Mouse (Mus musculus) erythroid progenitor cell, adult 5-6 weeks (primary cell): Measurements from ENCODE around the gene Nrde2. TPM values are rescaled to one million over a fixed set of nuclear protein-coding genes. Genes with fewer than 3 reads are reported as not detected.
"Not testable (repeated sequence)": the region's sequence is repeated elsewhere in the genome, so short reads cannot be mapped to it uniquely, and the experiment has no call there.

Experiments
- ATAC-seq: replicated peaks from 2 replicates; pipeline ENCODE4 v1.8.0; 2016; ENCODE audit warnings: moderate number of reproducible peaks, mild to moderate bottlenecking, moderate TSS enrichment, inconsistent platforms; ENCODE audit not compliant: poor library complexity, low FRiP score, severe bottlenecking
- total RNA-seq, 2 experiments: library from RNA; stranded (forward) in 1 of 2; stranded (reverse) in 1 of 2; fragments of 150-400 nt in 1 of 2; fragments of 186-747, 209-891 nt in 1 of 2; gene quantifications; 2 replicates each; pipeline versions ENCODE4 v1.2.3 to v1.2.4; 2015 to 2017; ENCODE audit warnings: low replicate concordance in 2 of 2

Gene Nrde2
- total RNA-seq (2015; ENCODE audit: low replicate concordance) (1.4 and 10.1 TPM in 2 replicates), total RNA-seq (2017; ENCODE audit: low replicate concordance) (4.8 and 11.3 TPM in 2 replicates)

DNA sequence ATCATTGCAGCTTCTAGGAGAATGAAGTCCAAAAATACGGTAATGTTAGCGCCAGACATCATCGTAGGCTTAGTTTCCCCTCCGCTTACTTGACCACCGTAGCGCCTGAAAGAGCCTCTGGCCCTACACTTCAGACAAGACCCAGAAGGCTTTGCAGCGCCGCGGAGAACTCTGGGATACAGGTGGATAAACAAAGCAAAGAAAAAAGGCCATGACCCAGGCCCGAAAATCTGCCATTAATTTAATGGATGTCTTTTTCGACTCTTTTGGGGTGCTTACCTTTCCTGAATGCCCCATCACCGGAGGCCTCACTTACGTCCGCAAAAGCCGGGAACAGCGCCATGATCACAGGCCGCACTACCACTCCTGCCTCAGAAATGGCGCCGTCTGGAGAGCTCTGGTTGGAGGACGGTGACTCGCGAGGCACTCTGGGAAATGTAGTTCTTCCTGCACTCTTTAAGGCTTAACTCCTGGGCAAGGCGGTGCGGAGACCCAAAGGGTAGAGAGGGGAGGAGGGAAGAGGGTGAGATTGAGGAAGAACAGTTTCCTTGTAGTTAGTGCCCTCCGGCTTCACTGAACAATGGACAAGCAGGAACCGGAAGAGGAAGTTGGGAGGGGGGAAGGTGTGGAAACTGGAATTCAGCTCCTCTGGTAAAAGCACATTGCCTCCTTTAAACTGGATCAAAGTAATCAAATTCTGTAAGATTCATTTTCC, at the start of gene Nrde2:
Gene Nrde2, minus strand, starts transcription at position 393 of the 715 bp plus-strand sequence.
- ATAC-seq: peak; percentile 100

DNA sequence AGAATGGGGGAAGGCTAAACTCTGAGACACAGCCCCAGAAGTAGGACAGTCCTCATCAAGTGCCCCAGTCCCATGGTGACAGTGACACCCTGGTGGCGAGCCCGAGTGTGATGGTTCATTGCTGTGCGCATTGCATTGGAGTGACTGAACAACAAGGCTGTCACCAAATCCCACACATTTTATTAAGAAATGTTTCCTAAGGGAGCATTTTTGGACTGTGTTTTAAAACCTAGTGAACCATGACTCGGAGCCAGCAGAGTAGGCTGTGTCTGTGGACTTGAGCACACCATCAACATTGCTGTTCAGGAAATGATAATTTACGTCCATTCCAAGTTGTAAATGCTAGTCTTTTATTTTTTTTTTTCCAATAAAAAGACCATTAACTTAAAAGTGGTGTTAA, 47.5 kb upstream of the Nrde2 start:
- no peak for ATAC-seq

DNA sequence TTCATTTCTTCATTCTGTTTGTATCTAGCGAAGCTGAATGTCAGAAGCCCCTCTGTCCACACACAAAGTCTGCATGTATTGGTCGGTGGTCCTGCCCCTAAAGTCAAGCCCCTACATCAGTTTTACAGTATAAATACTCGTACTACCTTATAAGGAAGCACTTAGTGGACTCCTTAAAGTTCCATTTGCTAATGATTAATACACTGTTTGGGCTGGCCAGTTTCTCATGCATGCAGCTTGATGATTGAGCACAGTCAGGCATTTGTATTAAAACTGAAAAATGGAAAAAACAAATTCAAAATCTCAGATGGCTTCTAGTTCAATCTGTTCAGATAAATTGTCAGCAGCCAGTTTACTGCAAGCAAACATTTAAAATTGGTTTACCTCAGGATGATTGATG, 47.1 kb upstream of the Nrde2 start:
- no peak for ATAC-seq

DNA sequence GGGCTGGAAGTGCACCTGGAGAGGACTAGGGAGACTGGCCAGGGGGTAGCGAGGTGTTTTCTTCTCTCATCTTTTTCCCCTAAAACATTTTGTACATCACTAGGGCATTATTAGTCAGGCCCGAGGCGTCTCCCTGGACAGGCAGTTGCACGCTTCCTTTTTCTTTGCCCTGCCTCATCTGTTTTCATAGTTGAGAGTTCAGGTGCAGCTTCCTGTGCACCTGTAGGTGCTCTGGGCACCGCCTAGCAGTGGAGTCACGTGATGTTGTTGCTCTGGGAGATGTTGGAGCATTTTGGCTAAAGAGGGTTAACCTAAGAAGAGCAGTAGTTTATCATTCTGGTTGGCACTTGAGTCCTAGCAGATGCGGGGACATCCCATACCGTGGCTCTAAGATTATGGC, 45.7 kb upstream of the Nrde2 start:
- ATAC-seq: no peak

DNA sequence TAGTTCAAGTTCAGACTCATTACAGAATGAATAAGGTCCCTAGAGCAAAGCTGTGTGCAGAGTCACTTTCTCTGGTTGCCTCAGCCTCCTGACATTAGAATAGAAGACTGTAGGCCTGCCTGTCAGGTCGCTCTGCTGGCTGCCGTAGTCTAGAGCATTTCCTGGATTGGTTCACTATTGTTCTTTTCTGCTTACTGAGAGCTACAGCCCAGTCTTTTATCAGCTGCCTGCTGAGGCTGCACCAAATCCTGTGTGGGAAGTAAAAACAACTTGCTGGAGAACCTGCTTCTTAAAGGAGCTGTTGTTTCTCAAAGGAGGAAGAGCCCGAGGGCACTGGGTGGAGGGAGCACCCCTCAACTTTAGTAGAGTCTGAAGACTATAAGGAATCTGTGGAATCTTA, 44.3 kb upstream of the Nrde2 start:
- ATAC-seq: no peak

DNA sequence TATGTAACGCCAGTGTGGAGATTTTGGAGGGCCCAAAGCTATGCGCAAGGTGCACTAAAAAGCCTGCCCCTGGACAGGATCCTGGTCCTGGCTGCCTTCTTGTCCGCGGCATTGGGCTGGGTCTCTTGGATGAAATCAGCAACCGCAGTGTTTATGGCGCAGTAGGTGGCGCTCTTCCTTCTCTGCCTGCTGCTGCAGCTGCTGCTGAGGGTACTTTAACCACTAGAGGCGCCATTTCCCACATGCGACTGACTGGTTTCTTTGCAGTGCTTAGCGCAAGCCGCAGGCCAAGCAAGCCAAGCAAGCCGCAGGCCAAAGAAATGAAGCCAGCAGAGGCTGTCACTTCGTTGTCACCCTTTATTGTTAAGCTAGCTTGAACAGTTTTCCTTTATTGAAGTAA, 42.4 kb upstream of the Nrde2 start:
- peak; percentile 77 for ATAC-seq

DNA sequence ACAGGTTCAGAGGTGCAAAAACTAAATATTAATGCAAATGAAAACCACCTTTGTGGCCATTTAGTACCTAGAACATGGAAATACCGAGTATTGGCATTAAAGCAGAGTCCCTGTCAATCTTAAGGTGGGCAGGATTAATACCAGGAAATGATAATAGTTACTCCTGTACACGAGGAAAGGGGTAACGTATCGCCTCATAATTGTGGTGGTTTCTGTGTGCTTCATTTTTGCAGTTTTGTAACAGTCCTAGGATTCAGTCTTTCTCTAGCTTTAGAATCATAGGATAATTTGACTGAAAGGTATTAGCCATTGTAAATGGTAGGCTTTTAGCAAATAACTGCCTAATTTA, 41.9 kb upstream of the Nrde2 start:
- no peak for ATAC-seq

DNA sequence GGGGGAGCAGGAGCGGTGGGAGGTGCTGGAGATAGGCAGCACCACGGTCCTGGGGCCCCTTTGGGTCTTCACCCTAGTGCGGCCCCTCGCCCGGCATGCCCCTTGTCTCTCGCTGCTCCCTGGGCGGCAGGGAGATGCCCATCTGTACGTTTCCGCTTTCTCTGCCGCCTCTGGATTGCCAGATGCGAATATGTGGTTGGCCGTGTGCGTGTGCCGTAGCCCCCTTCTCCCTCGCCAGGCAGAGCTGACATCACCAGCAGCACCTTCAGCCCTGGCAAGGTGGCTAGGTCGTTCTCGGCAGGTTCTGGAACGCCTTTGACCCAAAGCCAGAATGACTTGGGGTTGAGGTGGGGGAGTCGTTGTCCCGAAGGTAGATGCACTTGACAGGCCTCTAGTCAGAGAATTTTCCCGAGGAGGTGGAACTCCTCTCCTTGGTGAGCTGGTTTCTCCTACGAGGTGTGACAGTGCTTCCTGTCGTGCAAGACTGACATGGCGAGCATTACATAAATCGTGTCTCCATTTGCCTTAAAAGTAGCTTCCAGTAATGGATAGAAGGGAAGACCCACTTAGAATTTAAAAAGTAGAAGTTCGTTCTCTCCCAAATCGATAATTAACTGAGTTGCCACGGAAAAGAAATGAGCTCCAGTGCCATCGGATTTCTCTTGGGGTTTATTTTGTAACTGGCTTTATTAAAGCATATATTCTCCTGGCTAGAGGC, 41.4 kb upstream of the Nrde2 start:
- ATAC-seq: peak; percentile 20

DNA sequence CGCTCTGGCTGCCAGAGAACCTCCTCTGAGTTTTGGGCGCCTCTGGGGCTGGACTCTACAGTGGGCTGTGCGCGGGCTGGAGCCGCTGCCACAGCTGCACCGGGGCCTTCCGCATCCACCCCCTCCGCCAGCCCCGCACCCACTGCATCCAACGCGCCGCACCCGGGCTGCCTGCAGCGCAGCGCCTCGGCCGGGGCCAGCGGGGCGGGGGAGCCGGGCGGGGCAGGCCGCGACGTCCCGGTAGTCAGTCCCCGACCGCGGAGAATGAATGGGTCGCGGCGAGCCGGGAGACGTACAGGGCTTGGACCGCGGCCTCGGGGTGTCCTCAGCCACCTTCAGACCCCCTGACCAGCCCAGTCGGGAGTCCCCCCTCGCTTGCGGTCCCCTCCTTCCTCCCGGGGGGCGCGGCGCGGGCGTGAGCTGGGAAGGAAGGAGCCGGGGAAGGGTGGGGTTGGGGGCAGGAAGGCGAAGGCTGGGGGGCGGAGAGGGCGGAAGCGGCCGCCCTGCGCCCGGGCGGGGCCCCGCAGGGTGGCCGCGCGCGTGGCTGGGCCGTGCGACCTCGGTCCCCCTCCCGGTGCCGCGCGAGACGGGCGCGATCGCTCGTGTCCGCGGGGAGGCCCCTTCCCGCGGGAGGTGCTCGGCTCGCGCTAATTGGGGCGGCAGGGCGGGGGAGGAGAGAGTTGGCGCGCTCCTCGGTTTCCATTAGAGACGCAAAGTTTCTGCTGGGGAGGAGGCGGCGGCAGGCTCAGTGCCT, 40.6 kb upstream of the Nrde2 start:
- peak; percentile 27 for ATAC-seq

DNA sequence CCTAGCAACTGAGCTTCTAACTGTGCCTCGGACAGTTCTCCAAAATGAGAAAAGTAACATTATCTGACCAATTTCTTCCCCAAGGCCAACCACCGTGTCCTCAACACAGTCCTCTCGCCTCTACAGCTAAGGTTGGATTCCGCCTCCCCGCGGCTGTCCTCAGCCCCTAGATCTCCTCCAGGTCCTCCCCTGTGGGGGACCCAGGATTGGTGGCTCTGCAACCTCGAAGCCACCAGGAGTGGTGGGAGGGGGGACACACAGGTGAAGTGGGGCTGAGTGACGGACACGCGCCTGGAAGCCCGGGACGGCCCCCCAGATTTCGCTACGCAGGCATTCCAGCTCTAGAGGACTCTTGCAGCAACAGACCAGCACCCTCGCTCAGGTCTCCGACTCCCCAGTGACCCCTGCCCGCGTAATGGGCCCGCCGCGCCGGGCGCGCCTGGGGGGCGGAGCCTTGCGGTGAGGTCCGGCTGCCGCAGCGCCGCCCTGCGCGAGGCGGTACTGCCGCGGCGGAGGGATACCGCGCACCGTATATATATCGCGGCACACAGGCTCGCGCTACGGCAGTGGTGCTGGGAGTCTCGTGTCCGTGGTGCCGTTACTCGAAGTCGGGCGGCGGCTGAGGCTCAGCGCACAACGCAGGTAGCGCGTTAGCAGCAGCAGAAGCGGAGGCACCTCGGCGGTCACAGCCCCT, 39.7 kb upstream of the Nrde2 start, which contains the start of gene Calm1:
Gene Calm1, plus strand, starts transcription at position 469 of the 694 bp plus-strand sequence.
- ATAC-seq: peak; percentile 73

DNA sequence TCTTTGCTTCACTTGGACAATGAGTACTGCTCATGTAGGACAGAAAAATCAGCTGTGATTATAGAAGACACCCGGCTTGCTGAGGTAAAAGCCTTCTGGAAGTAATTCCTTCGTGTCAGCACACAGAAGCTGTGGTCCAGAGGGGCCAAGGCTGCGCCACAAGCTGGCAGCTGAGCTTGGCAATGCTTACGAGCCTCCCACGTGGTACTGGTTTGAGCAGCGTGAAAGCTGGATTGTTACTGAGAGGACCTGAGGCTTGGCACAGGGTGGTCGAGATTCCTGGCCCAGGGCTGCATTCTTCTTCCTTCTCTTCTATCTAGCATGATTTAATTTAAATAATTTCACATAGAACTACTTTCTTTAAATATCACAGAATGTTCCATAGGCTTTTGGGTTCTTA, 37.3 kb upstream of the Nrde2 start:
- no peak for ATAC-seq

DNA sequence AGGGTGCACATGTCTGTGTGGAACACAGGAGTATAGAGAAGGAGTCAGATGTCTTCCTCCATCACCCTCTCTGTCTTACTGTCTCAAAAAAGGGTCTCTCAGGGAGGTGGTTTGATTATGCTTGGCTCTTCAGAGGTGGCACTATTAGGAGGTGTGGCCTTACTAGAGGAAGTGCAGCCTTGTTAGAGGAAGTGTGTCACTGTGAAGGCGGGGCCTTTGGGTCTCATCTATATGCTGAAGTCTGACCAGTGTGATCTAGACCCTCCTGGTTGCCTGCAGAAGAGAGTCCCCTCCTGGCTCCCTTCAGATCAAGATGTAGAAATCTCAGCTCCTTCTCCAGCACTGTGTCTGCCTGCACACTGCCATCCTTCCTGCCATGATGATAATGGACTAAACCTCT, 34.7 kb upstream of the Nrde2 start:
- ATAC-seq: no peak

DNA sequence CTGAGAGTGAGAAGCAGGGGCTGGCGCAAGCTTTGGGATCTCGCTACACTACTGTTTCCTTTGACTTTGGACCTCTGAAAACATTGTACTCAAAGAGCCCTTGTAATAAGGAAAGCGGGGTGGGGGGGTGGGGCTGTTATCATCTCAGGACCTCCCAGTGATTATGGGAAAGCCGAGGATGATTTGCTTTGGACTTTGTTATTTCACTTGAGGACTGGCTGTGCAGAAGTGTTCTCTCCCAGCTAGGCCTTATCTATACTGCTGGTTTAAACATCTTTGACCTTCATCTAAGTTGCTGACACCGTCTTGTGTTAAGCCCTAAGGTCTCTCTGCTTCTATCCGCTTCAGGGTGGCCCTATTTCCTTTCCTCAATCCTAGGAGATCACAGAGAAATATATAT, 31.3 kb upstream of the Nrde2 start:
- no peak for ATAC-seq

DNA sequence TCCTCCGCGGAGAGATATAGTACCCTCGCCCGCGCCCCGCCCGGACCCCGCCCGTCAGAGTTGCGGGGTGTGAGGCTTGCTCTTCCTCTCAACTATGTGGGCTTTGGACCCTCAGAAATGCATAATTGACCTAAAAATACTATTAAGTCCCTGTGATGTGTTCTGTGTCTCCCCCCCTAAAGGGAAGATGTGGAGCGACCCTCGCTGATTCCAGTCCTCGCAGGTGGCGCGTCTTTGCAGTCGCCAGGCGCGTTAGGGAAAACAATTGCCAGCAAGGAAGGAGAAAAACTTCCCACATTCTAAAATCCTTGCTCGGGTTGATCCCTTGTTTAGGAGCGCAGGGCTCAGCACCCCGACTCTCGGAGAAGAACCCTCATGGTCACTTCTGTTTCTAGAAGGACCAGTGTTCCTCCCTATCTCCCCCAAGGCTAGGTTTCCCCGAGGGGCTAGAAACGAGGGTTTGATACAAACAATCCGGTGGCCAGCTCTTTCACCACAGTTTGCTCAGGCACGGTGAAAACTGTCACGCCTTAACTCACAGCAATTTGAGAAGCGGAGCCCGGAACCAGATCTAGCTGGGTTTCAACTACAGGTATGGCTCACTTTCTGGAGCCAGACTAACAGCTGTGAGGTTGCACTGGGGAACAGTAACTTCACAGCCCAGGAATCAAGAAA, 28.4 kb upstream of the Nrde2 start:
- ATAC-seq: no peak

DNA sequence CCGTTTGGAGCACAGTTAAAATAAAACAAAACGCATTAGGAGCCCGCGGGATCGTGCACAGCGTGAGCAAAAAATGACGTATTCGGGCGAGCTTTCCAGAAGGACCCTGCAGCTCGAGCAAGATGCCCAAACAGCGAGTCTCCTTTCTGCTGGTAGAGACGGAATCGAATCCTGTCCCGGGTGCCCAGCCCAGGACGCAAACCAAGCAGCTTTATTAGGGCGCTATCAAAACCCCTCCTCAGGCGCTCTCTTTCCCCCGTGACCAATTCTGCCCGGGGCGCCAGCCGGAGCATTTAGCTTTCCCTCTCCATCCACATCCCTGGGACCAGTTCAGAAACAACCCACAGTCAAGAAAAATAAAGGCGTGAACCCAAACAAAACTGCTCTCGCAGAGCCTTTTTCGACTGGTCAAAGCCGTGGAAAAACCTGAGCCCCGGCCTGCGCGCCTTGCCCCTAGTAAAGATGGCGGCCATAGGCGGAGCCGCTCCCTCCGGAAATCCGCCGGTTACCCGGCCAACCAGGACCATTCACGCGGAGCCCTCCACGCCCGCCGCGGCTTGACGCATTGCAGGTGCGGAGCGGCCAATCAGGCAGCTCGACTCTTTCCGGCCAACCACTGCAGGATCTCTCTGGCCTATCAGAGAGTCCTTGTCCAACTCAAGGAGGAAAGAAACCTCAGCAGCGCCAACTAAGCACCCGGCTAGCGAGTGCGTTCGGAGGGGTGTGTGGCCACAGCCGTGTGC, 27.7 kb upstream of the Nrde2 start:
- peak; percentile 99 for ATAC-seq

DNA sequence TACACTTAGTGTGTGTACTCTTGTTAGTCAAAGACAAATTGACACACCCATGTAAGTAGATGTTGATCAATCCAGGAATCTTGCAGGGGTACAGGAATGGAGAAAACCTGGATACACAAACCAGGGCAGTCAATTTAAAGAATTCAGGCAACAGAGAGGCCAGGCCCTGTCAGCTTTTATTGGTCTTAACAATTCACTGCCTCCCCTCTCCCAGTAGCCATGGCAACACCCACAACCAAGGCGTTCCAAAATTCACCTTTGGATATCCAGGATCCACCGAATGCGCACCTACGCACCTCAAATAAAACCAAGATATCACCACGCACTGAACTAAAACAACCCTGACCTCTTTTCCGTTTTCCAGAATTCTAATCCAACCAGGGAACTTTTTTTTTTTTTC, 26.9 kb upstream of the Nrde2 start:
- ATAC-seq: no peak

DNA sequence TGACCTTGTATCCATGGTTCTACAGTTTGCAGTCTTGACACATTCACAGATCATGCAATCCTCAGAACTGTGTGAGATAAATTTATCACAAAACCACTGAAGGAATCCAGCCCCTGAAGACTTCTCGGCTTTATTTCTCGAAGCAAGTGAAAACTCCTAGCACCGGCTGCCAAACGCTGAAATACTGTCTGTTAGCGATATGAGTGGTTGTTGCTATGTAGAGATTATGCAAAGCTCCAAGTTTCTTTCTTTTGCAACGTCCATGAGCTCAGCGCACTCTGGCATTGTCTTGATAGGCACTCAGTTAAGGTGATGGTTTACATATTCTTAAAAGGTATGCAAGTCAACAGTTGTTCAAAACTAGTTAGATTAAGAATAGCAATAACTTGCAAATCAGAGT, 26.4 kb upstream of the Nrde2 start:
- no peak for ATAC-seq

DNA sequence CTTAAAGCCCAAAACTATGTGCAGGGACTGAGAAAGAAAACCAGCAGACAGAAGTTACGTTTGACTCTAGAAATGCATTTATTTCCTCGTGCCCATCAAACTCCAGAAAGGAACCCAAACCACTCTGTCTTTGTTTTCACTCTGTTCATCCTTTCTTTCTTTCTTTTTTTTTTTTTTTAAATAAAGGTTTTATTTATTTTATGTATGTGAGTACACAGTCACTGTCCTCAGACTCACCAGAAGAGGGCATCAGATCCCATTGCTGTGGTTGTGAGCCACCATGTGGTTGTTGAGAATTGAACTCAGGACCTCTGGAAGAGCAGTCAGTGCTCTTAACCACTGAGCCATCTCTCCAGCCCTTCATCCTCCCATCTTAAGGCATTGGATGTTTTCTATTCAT, 25.5 kb upstream of the Nrde2 start:
- not testable (repeated sequence) for ATAC-seq

DNA sequence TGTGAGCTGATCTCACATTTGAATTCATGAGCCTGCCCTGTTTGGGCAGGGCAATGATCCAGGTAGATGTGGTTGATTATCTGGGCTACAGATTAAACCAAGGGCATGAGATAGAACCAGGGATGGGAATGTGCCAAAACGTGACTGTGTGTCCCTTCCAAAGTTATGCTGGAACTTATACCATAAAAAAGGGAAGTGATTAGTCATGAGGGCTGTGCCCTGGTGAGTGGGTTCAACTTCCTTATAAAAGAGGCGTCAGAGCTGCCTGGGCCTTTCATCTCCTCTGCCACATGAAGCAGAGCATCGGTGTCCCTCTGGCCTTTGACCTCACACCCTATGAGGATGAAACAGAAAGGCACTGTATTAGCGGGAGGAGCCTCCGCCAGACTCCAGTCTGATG, 24.5 kb upstream of the Nrde2 start:
- no peak for ATAC-seq
